Mouse (Mus musculus) stomach, postnatal 0 days (tissue): Measurements from ENCODE around the gene Trcg1.
A peak's percentile ranks its signal among the peaks of the same experiment; 100 is the strongest.

Source experiments
- CTCF ChIP-seq: IDR thresholded peaks from 2 replicates; pipeline ENCODE4 v1.5.1; 2016; ENCODE audit warnings: antibody characterized with exemption, low read depth, mild to moderate bottlenecking, moderate library complexity
- EP300 ChIP-seq: optimal IDR thresholded peaks from 2 replicates; pipeline ENCODE3; 2016; ENCODE audit warnings: antibody characterized with exemption

DNA sequence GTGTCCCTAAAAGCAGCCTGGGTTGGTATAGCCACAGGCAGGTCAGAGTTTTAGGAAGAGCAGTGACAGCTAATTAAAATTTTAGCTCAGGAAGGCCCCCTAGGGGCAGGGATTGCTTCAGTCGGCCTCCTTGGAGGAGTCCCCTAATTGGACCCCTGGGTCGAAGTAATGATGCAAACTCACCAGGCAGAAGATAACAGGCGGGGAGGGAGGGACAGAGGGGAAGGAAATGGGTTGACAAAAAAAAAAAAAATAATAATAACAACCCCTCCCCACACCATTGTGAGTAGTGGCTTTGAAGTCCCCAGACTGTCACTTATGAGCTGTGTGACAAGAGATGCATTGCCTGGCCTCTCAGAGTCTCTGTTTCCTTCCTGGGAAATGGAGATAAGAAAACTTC lies 32.2 kb downstream of the Trcg1 start:
- TF ChIP-seq CTCF (0 out of 2 replicates have a peak, but pooled peaks have one; percentile 6), EP300 (no peak)
